Mouse (Mus musculus): ENCODE data around the gene Sirt6. TPM values are rescaled to one million over a fixed set of nuclear protein-coding genes. Genes with fewer than 3 reads are reported as not detected.
A peak's percentile ranks its signal among the peaks of the same experiment; 100 is the strongest.
"Not testable (repeated sequence)": the region's sequence is repeated elsewhere in the genome, so short reads cannot be mapped to it uniquely, and the experiment has no call there.

Gene Sirt6
- polyA plus RNA-seq, 1 experiment from 2014 or later, result 25.4 TPM

DNA sequence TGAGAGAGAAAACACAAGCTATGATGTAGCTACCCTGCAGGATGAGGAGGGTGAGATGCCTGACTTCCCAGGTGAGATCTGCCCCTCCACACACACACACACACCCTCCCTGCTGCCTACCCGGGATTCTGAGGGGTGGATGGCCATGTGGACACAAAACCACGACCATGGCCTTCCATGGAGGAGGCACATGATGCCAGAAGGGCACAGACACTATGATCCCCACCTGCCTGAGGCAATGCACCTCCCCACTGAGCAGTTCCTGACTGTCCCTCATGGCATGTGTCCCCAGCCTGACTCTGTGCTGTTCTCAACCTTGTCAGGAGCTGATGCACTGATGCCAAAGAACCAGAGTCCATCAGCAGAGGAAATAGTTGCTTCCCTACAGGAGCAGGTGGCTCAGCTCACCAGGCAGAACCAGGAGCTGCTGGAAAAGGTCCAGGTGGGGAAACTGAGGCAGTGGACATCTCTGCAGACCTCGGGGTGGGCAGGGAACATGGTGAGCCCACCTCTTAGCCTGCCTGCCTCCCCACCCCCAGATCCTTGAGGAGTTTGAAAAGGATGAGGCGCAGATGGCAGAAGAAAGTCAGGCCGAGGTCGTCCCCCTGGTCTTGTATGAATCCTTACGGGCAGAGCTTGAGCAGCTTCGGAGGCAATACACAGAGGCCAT is 14.5 kb upstream of the Sirt6 start:
- Histone ChIP-seq H3K4me1 (replicated peaks) (peaks cover 28% of the 10 kb centered on the region), H3K27me3 (replicated peaks) (no peaks in the 10 kb centered on the region), H3K27ac (ENCODE audit: poor library complexity, severe bottlenecking) (0 out of 2 replicates have a peak overlapping the region, but pooled peaks have one; percentile 93), H3K4me3 (peak overlapping the region; percentile 63), H3K4me2 (peak overlapping the region; percentile 89), H3K36me3 (no peaks in the 10 kb centered on the region), H3K9ac (peak overlapping the region; percentile 89), H3K9me3 (replicated peaks) (no peaks in the 10 kb centered on the region)
- no peak for ATAC-seq (ENCODE audit: insufficient number of reproducible peaks, low FRiP score)
- 75% methylated on average over 8 of the region's 8 CpGs for WGBS

- Histone ChIP-seq H3K9ac (0 out of 2 replicates have a peak overlapping the region, but pooled peaks have one; percentile 89), H3K4me3 (no peak overlapping the region), H3K9me3 (replicated peaks) (no peaks in the 10 kb centered on the region), H3K27me3 (replicated peaks) (no peaks in the 10 kb centered on the region), H3K4me1 (replicated peaks) (peaks cover 28% of the 10 kb centered on the region), H3K36me3 (no peaks in the 10 kb centered on the region), H3K4me2 (no peak overlapping the region; the same call in 1 of the 2 replicates), H3K27ac (ENCODE audit: poor library complexity, severe bottlenecking) (no peak overlapping the region)
- no peak for ATAC-seq (ENCODE audit: insufficient number of reproducible peaks, low FRiP score)
- 87% methylated on average over 2 of the region's 2 CpGs for WGBS
These were observed 14.0 kb upstream of the Sirt6 start for GRCm38 (mm10) chr10:81641566-81641965.

- WGBS, result 46% methylated on average over 4 of the region's 4 CpGs
These were observed 13.2 kb upstream of the Sirt6 start for GRCm38 (mm10) chr10:81640825-81641224.

GRCm38 (mm10) chr10:81638101-81638500 is 10.5 kb upstream of the Sirt6 start:
- Histone ChIP-seq H3K9me3 (replicated peaks) (no peaks in the 10 kb centered on the region), H3K4me1 (replicated peaks) (peaks cover 36% of the 10 kb centered on the region), H3K9ac (no peak overlapping the region), H3K36me3 (no peaks in the 10 kb centered on the region), H3K4me2 (no peak overlapping the region), H3K27me3 (replicated peaks) (no peaks in the 10 kb centered on the region), H3K4me3 (no peak overlapping the region), H3K27ac (ENCODE audit: poor library complexity, severe bottlenecking) (no peak overlapping the region)
- ATAC-seq (ENCODE audit: insufficient number of reproducible peaks, low FRiP score), result no peak
- WGBS, result 65% methylated on average over 6 of the region's 6 CpGs

More at GRCm38 (mm10) chr10:81640825-81641224, 13.2 kb upstream of the Sirt6 start:
- peaks cover 35% of the 10 kb centered on the region for H3K4me1 ChIP-seq (replicated peaks)
- not testable (repeated sequence) for H3K9ac ChIP-seq; H3K9me3 ChIP-seq (replicated peaks); H3K27ac ChIP-seq (ENCODE audit: poor library complexity, severe bottlenecking); H3K27me3 ChIP-seq (replicated peaks); ATAC-seq (ENCODE audit: insufficient number of reproducible peaks, low FRiP score); H3K36me3 ChIP-seq; H3K4me3 ChIP-seq; H3K4me2 ChIP-seq

DNA sequence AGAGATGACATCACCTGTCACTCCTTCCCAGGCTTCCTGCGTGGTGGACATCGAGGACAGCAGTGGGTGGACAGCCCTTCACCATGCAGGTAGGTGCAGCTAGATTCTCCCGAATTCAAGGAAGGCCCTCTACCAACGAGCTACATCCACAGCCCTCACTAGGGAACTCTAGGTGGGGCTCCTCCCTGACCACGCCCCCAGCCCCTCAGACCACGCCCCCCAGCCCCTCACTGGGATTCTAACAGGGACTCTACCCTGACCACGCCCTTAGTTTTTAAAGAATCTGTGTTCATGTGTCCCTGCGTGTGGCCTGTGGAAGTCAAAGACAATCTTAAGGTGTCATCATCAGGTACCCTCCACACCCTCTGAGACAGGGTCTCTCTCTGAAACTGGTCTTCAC is 8.7 kb upstream of the Sirt6 start:
- no peak overlapping the region for H3K27ac ChIP-seq (ENCODE audit: poor library complexity, severe bottlenecking)
- no peaks in the 10 kb centered on the region for H3K27me3 ChIP-seq (replicated peaks)
- 17% methylated on average over 8 of the region's 8 CpGs for WGBS
- no peak overlapping the region for H3K4me3 ChIP-seq
- peaks cover 19% of the 10 kb centered on the region for H3K4me1 ChIP-seq (replicated peaks)
- no peak overlapping the region for H3K9ac ChIP-seq
- ATAC-seq (ENCODE audit: insufficient number of reproducible peaks, low FRiP score), result no peak
- H3K4me2 ChIP-seq, result no peak overlapping the region
- no peaks in the 10 kb centered on the region for H3K36me3 ChIP-seq
- H3K9me3 ChIP-seq (replicated peaks), result no peaks in the 10 kb centered on the region

DNA sequence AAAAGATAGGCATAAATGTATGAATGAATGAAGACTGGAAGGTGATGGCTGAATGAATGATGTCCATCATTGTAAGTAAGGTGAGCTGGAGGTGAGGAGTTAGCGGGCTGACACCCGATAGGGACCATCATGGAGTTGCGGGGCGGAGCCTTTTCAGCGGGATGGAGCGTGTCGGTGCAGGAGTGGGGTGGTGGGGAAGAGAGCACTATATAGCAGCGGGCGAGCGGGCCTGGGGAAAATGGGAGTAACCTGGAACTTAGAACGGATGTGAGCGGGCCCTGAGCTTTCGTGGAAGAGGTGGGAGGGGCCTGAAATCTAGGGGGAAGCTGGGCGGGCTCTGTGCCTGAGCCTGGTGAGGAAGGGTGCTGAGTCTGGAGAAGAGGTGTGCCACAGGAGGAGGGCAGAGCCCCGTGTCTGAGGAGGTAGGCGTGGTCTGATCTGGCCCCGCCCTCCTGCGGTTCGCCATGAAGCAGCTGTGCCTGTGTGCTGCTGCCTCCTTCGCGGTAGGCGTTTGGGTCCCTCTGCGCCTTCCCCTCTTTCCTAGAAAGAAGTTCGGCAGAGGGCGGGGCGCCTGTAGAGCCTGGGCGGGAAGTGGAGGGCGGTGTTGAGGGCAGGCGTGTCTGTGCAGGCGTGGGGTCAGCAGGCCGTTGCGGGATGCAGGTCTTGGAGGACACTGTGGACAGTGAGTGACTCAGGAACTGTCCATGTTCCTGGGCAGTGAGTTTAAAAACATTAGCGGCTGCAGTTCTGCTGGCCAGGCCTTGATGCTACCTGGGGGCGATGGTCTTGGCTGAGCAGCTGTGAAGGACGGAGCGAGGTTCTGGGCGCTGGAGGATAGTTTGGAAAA is 5.9 kb upstream of the Sirt6 start:
- Histone ChIP-seq H3K36me3 (no peaks in the 10 kb centered on the region), H3K9me3 (replicated peaks) (no peaks in the 10 kb centered on the region), H3K4me1 (replicated peaks) (peaks cover 15% of the 10 kb centered on the region), H3K27ac (ENCODE audit: poor library complexity, severe bottlenecking) (peak overlapping the region; percentile 31; the same call in 1 of the 2 replicates), H3K4me2 (peak overlapping the region; percentile 79), H3K9ac (peak overlapping the region; percentile 75), H3K27me3 (replicated peaks) (no peaks in the 10 kb centered on the region), H3K4me3 (peak overlapping the region; percentile 58)
- 3% methylated on average over 37 of the region's 37 CpGs for WGBS
- ATAC-seq (ENCODE audit: insufficient number of reproducible peaks, low FRiP score), result peak; percentile 90

GRCm38 (mm10) chr10:81628390-81628789 is 793 bp upstream of the Sirt6 start, which contains the start of gene Ankrd24:
TSS of gene Ankrd24 (plus strand) at chr10:81628540.
- peak within 1 kb of the TSS; percentile 75 for H3K9ac ChIP-seq
- H3K9me3 ChIP-seq (replicated peaks), result no peaks in the 10 kb centered on the region
- peak within 1 kb of the TSS; percentile 86 for H3K4me2 ChIP-seq
- ATAC-seq (ENCODE audit: insufficient number of reproducible peaks, low FRiP score), result no peak
- no peaks in the 10 kb centered on the region for H3K27me3 ChIP-seq (replicated peaks)
- H3K4me1 ChIP-seq (replicated peaks), result peaks cover 15% of the 10 kb centered on the region
- peak within 1 kb of the TSS; percentile 77 for H3K27ac ChIP-seq (ENCODE audit: poor library complexity, severe bottlenecking)
- H3K4me3 ChIP-seq, result peak within 1 kb of the TSS; percentile 69
- peaks cover 25% of the 10 kb centered on the region for H3K36me3 ChIP-seq
- WGBS, result 78% methylated on average over 16 of the region's 16 CpGs

DNA sequence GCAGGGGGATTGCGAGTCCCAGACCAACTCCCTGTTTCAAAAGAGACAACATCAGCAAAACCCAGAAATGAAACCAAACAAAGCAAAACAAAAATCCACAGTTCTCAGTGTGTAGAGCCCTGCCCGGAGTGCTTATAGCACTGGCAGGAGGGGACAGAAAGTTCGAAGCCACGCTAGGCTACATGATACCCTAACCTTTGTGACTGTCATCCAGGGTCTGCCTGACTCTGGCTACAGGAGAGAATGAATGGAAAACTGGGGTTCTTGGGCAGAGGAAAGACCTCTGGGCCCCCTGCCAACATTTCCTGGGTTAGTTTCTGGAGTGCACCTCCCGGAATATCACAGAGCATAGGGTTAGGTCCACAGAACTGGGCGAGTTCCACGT is 231 bp upstream of the Sirt6 start:
- Histone ChIP-seq H3K27me3 (replicated peaks) (no peaks in the 10 kb centered on the region), H3K4me2 (peak overlapping the region; percentile 86), H3K36me3 (peaks cover 29% of the 10 kb centered on the region), H3K4me3 (peak overlapping the region; percentile 69), H3K27ac (ENCODE audit: poor library complexity, severe bottlenecking) (peak overlapping the region; percentile 77), H3K4me1 (replicated peaks) (peaks cover 15% of the 10 kb centered on the region), H3K9ac (peak overlapping the region; percentile 54), H3K9me3 (replicated peaks) (no peaks in the 10 kb centered on the region)
- ATAC-seq (ENCODE audit: insufficient number of reproducible peaks, low FRiP score), result peak; percentile 27; the same call in 1 of the 2 replicates
- 59% methylated on average over 7 of the region's 7 CpGs for WGBS

- Histone ChIP-seq H3K27me3 (replicated peaks) (no peaks in the 10 kb centered on the region), H3K4me1 (replicated peaks) (peaks cover 15% of the 10 kb centered on the region), H3K4me2 (peak overlapping the region; percentile 86), H3K9ac (peak overlapping the region; percentile 75), H3K36me3 (peaks cover 42% of the 10 kb centered on the region), H3K4me3 (peak overlapping the region; percentile 69), H3K27ac (ENCODE audit: poor library complexity, severe bottlenecking) (peak overlapping the region; percentile 77; the same call in 1 of the 2 replicates), H3K9me3 (replicated peaks) (no peaks in the 10 kb centered on the region)
- no peak for ATAC-seq (ENCODE audit: insufficient number of reproducible peaks, low FRiP score)
- WGBS, result 86% methylated on average over 22 of the region's 22 CpGs
These were observed 1.2 kb downstream of the Sirt6 start for GRCm38 (mm10) chr10:81626101-81626993.

- H3K36me3 ChIP-seq, result peaks cover 52% of the 10 kb centered on the region
These were observed 4.2 kb downstream of the Sirt6 start for GRCm38 (mm10) chr10:81623441-81623840.

More at GRCm38 (mm10) chr10:81623441-81623840, 4.2 kb downstream of the Sirt6 start:
- H3K4me1 ChIP-seq (replicated peaks), result peaks cover 15% of the 10 kb centered on the region
- no peak overlapping the region for H3K27ac ChIP-seq (ENCODE audit: poor library complexity, severe bottlenecking)
- ATAC-seq (ENCODE audit: insufficient number of reproducible peaks, low FRiP score), result no peak
- no peak overlapping the region for H3K9ac ChIP-seq
- H3K4me2 ChIP-seq, result no peak overlapping the region
- H3K4me3 ChIP-seq, result no peak overlapping the region
- WGBS, result 58% methylated on average over 8 of the region's 8 CpGs
- 0 out of 2 replicates have a peak, but pooled peaks cover 3% of the 10 kb centered on the region for H3K9me3 ChIP-seq (replicated peaks)
- H3K27me3 ChIP-seq (replicated peaks), result no peaks in the 10 kb centered on the region

Measured in heart, embryonic 12.5 days (tissue).